Comparison of ENCODE assay signal across 24 mouse cellular contexts in the genomic region with DNA sequence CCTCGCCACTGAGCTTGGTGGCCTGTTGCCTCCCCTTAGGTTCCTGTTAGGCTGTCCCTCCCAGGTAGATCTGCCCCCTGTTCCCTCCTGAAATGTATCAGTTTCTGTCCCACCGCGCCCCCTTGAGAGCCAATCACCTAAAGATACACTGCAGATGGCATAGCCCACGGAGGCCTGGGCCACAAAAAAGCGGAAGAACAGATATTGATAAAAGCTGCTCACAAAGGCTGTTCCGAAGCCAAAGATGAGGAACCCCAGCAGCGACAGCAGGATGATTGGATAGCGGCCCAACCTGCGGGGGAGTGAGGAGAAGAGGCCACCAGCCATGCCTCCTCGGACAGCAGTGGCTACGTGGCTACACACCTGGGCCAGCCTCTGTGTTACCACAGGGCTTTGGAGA. TPM values are rescaled to one million over a fixed set of nuclear protein-coding genes. Genes with fewer than 3 reads are reported as not detected.
"Had no signal": no experiment of that assay in that cellular context is flagged by ENCODE, and none has a peak within 500 bp of the region (broad histone marks: within the 10 kb centered on the region; RNA-seq: fewer than 3 reads in every experiment).

No protein-coding gene starts in this region.

- H3K36me3 ChIP-seq: neural tube, embryonic 13.5 days; neural tube, embryonic 15.5 days; stomach, embryonic 15.5 days had no signal

- H3K4me2 ChIP-seq: neural tube, embryonic 13.5 days; neural tube, embryonic 15.5 days; stomach, embryonic 15.5 days had no signal

- H3K27me3 ChIP-seq: neural tube, embryonic 13.5 days; neural tube, embryonic 15.5 days; stomach, embryonic 15.5 days had no signal

- H3K4me3 ChIP-seq: neural tube, embryonic 13.5 days; neural tube, embryonic 15.5 days; stomach, embryonic 15.5 days had no signal

- H3K27ac ChIP-seq: neural tube, embryonic 13.5 days; neural tube, embryonic 15.5 days; stomach, embryonic 15.5 days; stomach, postnatal 0 days had no signal

- H3K4me1 ChIP-seq: neural tube, embryonic 13.5 days; stomach, embryonic 15.5 days had no signal

- H3K9me3 ChIP-seq: neural tube, embryonic 13.5 days; neural tube, embryonic 15.5 days; stomach, embryonic 15.5 days had no signal

- H3K9ac ChIP-seq: neural tube, embryonic 13.5 days; neural tube, embryonic 15.5 days; stomach, embryonic 15.5 days had no signal

- DNase-seq: retina, postnatal 1 day; right cerebral cortex, adult 18-20 months; right cerebral cortex, postnatal 14 days; right cerebral cortex, postnatal 25 days; right cerebral cortex, postnatal 4 days; spleen, adult 18-20 months; thymus, adult 18-20 months; thymus, adult 2 months; thymus, postnatal 14 days; thymus, postnatal 25 days; thymus, postnatal 36 days; thymus, postnatal 4 days had no signal

RNA-seq across cellular contexts. Expression of gene Gm47289, which starts 20.3 kb away (rescaled TPM):
- total RNA-seq: neutrophil, adult 5-6 weeks had no signal
- polyA plus RNA-seq: neural tube, embryonic 13.5 days; neural tube, embryonic 14.5 days; neural tube, embryonic 15.5 days; small intestine, adult 2 months; spleen, adult 2 months; stomach, embryonic 14.5 days; stomach, embryonic 15.5 days; stomach, embryonic 16.5 days; stomach, postnatal 0 days; testis, adult 2 months; thymus, adult 2 months; thymus, postnatal 0 days had no signal

RNA-seq across cellular contexts. Expression of gene Acaa1b, which starts 22.4 kb away (rescaled TPM):
- total RNA-seq: neutrophil, adult 5-6 weeks had no signal

RNA-seq across cellular contexts. Expression of gene Slc22a13, which starts 29.6 kb away (rescaled TPM):
- total RNA-seq: neutrophil, adult 5-6 weeks had no signal
- polyA plus RNA-seq: neural tube, embryonic 13.5 days; neural tube, embryonic 14.5 days; stomach, embryonic 14.5 days; stomach, embryonic 15.5 days; stomach, embryonic 16.5 days; stomach, postnatal 0 days; thymus, postnatal 0 days had no signal
